Mouse (Mus musculus) c-Kit-positive CD71-positive TER-119-positive erythroid progenitor cells, embryonic 14.5 days (primary cell): ENCODE measurements around the gene Shc1.

Source experiments
- DNase-seq: peaks from one replicate; pipeline ENCODE4 v3.0.0-alpha.2; 2013; ENCODE audit warnings: low spot score

Shc1 gene

DNA sequence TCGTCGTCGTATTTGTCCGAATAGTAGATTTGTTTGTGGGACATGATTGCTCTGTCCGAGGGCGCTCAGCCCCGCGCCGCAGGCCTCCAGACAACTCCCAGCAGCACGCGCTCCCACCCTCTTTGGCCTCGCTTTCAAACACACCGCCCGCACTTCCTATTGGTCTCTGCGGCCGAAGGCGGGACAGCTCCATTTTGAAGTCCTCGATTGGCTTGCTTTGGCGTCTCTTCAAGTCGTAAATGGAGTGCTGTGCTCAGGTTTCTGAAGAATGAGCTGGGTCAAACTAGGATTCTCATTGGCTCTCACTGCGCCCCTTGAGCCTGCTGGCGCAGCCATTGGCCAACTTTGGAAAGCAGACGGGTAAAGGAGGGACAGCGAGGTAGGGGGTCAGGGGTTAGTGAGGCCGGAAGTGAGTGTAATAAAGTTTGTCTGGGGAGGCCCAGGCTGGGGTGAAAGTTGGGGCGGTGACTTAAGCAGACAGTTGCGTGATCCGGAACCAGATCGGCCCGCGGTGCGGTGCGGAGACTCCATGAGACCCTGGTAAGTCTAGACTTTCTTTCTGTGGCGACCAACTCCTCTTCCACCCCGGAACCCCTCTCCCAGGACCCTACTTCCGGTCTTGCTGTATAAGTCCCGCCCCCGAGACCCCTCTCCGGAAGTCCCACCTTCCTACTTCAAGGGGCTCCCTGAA lies at the start of gene Shc1, which contains the start of gene Cks1b:
Gene Shc1, plus strand, starts transcription at position 274 of the 691 bp plus-strand sequence.
Gene Cks1b, minus strand, starts transcription at position 214 of the 691 bp plus-strand sequence.
- peak; percentile 95 for DNase-seq

DNA sequence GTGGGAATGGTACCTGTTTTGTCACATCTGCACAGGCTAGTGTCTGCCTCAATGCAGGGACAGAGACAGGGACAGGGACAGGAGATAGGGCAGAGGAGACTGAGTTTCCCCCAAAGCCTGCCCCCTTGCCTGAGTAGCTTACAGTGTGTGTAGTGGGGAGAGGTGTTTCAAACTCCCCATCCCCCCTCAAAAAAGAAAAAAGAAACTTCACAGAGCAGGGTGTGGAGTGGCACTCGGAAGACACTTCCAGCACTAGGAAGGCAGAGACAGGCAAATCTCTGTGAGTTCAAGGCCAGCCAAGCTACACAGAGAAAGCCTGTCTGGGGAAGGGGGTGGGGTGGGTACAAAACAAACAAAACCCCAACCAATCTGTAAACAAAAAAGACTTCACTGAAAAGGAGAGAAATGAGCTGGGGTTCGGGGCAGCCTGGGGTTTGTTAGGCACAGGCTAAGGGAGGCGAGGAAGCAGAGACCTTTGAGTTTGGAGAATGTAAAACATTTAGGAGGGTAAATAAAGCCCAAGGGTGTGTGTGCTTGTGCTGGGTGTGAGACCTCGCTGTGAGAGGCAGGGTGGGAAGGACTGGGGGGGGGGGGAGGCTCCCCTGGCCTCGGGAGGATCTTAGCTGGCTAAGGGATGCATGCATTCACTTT lies 44.5 kb upstream of the Shc1 start:
- DNase-seq: no peak

DNA sequence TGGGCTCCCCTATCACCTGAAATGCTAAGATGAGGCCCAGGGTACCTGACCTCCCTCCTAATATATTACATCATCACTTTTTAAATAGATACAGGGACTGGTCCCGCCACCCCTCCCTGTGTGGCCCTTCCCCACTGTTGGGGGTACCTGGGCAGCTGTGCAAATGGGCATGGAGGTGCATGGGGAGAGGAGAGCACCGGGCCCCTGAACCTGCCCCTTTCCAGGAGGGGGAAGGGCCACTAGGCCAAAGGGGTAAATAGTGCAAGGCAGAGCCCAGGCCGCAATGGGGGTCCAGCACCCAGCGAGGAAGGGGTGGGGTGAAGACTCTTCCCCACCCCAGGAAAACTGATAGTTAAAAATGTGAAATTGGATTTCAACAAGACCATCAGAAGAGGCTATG lies 40.4 kb upstream of the Shc1 start:
- no peak for DNase-seq

DNA sequence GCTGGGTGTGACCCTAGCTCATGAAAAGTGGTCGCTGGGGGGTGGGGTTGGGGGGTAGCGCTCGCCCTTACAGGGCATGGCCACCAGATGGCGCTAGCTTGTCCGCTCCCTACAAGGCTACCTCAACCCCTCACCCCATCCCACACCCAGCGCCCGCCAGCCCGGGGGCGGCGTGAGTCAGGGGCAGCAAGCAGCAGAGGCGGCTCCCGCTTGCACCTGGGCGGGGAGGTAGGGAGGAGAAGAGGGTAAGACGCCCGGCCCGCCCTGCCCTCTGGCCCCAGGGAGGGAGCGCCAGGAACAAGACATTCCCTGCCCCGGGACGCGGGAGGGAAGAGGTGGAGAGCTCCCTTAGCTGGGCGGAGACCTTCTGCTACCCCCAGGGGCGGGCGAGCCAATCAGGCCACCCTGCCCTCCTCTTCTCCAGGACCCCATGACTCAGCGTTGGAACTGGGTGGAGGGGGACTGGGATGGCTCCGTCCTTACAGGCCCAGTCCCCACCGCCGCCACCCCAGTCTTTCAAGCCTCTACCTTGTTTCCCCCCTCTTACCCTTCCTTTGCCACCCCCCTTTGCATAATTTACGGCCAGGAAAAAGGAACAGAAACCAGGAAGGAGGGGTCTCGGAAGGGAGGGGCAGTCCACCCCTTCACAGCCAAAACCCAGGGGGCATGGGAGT lies 39.7 kb upstream of the Shc1 start:
- no peak for DNase-seq

DNA sequence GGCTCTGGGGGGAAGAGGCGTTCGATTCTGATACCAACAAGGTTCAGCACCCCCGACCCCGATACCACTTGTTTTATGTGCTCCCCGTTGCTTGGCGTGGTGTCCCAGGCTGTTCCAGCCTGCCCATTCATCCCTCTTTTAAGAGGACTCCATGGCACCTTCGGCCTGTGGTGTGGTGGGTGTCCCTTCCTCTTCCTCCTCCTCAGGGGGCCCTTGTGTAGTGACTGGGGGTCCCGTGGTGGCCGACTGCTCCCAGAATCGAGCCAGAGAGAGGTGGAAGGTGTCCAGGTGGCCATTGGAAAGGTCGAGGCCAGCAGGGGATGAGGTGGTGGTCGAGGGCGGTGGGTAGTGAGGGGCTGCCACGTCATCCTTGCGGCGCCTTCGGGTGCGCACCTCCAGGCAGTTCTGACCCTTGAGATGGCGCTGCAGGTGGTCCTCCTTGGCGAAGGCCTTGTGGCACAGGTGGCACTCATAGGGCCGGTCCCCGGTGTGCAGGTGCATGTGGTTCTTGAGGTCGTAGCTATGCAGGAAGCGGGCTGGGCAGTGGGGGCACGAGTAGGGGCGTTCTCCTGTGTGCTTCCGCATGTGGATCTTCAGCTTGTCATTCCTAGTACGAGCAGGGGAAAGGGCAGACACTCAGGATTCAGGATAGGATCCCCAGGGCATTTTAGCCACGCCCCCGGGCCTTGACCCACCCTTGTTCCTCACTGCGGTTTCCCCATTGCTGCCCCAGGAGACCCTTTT lies 38.7 kb upstream of the Shc1 start:
- no peak for DNase-seq

DNA sequence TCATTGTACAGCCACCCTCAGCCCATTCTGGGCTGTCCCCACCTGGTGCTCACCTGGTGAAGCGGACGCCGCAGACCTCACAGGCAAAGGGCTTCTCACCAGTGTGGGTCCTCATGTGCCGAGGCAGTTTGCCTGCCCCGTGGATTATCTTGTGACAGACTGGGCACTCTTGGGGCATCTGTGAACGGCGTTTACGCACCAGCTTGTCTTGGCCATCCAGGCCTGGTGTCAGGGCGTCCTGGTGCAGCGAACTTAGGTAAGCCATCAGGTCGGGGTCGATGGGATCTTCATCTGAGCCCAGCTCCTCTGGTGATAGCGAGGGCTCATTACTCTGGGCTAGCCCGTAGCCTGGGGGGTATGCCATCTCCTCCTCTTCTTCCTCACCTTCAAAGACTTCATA lies 38.0 kb upstream of the Shc1 start:
- no peak for DNase-seq

DNA sequence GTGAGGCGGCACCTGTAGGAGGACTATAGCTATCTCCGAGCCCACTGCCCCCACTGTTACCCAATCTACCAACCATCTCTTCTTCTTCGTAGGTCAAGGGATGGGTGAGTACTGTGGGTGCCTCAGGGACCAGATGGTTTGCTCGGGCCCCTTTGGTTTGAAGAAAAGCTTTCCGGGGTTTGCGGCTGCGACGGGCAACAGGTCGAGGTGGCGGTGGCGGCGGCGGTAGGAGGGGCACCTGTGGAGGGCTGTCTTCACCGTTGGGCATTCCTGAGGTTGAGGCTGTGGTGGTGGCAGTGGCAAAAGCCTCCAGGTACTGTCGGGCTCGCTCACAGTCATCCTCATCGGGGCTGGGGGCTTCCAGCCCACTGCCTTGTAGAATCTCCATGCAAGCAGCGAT lies 37.5 kb upstream of the Shc1 start:
- no peak for DNase-seq

DNA sequence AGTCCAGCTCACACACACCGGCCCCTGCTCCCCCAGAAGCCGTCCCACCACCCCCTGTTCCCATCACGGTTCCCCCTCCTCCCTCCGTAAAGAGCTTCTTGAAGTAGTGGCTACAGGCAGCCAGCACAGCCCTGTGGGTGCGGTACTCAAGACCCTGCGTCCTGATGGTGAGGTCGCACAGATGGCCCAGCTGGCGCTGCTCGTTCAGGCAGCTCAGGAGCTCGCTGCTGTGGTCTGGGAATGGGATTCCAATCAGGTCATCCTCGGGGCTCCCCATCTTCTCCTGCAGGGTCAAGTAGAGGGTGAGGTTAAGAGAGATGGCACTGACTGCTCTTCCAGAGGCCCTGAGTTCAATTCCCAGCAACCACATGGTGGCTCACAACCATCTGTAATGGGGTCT lies 37.0 kb upstream of the Shc1 start:
- no peak for DNase-seq

DNA sequence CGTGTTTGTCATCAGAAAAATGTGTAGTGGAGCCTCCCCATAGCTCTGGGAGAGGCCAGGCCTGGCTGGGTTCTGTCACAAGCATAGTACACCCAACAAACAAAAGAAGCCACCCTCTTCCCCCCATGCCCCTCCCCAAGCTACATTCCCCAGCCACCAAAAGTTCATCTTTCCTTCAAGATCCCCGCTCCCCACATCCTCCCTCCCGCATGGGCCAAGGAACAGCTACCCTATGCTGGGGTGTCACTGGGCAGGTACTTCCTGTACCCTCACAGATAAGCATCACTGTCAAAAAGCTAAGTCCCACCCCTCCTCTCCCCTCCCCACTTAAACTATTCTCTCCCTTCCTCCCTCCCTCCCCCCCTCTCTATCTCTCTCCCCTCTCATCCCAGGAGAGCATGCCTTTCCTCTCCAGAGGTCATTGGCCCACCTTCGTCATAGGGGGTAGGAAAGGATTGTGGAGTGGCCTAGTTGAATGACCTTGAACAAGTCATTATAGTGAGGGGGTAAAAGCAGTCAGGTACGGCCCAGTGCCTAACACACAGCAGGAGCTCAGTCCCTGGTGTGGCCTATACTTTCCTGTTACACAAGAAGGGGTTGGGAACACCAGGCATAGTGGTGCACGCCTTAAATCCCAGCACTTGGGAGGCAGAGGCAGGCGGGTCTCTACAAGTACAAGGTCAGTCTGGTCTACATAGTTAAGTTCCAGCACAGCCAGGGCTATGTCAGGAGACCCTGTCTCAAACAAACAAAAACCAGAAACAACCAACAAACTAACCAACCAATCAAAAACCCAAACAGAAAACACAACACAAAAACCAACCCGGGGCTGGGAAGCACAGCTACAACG lies 36.0 kb upstream of the Shc1 start:
- no peak for DNase-seq

DNA sequence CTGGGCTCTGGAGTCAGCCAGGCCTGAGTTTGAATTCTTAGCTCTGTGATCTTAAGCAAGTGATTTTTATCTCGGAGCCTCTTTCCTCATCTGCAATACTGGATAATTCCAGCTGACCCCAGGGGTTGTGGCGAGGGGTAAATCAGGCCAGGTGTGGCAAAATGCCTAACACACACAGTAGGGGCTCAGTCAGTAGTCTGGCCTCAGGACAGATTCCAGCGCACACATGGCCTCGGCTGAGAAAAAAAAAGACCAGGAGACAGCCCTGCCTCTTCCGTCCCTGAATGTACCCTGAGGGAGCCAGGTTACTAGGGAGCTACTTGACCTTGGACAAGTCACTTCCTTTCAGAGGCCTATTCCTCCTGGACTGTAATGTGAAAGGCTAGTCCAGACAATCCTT lies 35.3 kb upstream of the Shc1 start:
- DNase-seq: no peak

DNA sequence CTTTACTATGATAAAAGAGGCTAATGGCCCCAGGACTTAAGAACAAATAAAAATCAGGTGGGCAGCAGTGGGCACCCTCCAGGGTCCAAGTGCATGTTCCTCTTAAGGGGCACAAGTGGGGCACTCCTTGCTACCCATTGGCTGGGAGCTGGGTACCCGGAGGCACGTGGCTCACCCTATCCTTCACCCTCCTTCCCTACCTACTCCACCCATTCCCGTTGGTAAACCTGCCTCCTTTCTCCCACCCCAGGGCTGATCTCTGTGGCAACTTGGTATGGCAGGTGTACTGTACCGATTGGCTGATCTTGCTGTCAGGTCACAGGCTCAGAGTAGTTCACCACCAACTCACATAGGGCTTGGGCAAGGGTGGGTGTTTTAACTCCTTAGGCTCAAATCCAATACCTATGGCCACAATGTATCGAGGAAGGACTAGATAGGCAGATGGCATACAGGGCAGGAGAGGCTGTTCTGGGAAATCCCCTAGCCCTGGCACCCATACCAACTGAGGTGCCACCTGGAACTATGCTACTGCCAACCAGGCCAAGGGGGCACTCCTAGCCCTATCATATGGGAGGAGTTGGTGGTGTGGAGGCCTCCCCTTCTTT lies 34.5 kb upstream of the Shc1 start:
- DNase-seq: no peak

DNA sequence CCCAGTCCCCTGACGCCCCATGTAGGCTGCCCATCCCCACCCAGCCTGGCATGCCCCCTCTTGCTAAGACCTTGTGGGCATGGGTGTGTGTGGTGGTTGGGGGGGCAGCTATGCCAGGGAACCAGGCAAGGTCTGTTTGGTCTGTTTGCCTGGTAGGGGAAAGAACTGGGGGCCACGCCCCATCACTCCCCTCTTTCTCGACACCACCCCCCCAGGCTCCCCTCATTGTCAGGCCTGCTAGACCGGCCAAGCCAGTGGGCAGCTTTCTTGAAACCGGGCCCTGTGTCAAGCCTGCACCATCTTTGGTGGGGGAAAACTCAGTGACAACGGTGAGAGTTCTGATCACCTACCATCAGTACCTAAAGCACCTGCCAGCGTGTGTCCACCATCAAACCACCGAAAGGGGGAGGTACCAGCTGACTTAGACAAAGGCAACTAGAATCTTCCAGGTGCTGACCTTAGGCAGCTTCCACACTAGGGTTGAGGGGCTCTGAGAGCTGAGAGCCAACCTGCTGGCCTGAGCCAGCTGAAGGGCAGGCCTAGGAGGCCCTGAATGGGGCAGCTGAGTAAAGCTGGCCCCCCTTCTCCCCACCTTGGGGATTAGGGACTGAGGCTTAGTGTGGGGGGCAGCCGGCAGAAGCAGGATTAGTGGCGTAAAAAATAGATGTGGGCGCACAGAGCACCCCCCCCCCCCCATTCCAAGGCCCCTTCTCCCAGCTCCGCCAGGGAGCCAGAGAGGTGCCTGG lies 33.7 kb upstream of the Shc1 start:
- DNase-seq: no peak

DNA sequence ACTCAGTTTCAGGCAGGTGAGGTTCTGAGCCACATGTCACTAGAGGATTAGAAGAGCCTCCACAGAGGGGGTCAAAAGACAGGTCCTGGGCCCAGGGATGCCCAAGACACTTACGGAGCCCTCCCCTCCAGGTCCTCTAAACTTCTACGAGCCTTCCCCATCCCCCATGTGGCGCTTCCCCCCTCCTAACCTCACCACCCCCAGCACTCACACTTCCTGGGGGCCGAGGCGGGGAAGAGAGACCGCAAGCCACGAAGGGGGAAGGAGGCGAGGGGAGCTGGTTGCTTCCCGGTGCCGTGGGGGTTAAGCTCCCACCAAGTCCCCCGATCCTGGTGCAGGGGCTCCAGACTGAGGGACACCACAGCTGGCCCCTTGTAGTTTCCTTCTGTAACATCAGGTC lies 32.8 kb upstream of the Shc1 start:
- no peak for DNase-seq

DNA sequence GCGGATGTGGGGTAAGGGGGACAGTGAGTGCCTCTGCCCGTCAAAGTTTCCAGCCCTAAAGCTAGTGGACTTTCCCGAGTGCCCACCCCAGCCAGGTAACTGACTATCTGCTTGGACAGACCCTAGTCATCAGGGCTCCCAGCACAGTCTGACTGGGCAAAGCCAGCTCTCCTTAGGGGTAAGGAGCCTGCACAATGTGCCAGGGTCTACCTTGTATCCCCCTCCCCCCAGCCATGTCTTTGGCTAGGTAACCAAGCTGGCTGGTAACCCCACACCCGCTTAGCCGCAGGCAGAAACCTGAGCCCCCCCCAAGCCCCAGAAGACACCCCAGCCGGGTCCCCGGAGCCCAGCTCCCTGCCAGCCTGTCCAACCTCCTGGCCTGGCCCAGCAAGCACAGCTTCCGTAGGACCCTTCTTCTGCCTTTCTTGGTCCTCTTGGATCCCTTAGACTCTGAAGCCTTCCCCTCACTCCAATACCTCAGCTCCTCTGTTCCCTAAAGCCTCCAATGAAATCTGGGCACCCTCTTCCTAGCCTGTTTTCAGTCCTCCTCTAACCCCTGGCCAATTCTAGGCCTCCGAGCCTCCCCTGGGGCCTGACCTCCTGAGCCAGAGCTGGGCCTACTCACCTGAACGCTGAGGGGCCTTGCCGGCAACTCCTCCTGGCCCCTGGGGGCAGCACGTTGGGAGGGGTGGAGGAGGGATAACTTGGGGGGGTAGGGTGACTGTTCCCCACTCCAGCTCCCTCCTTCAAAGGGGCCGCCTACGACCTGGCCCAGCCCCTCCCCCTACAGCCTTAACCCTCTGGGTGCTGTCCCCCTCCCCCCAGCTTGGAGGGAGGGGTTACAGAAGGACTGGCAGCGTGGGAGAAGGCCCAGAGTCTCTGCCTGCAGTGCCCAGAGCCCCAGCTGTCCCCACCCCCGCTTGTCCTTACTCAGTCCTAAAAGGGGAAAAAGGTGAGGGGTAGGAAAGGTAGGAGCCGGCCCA lies 31.5 kb upstream of the Shc1 start:
- no peak for DNase-seq

DNA sequence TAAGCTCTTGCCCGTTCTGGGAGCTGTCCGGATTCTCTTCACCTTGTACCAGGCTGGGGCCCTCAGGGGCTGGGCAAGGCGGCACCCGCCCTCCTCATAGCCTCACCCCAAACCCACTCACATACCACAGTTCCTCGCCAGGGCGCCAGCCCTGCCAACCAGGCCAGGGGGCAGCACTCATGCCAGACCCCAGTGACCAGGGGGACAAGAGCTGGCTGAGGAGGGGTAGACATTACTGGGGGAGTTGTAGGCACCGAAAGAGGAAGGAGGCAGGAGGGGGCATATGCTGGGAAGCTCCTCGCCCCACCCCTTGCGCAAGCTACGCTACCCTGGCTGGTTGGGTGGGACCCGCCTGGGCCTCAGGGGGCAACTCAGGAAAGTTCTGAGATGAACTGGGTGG lies 30.6 kb upstream of the Shc1 start:
- DNase-seq: no peak

DNA sequence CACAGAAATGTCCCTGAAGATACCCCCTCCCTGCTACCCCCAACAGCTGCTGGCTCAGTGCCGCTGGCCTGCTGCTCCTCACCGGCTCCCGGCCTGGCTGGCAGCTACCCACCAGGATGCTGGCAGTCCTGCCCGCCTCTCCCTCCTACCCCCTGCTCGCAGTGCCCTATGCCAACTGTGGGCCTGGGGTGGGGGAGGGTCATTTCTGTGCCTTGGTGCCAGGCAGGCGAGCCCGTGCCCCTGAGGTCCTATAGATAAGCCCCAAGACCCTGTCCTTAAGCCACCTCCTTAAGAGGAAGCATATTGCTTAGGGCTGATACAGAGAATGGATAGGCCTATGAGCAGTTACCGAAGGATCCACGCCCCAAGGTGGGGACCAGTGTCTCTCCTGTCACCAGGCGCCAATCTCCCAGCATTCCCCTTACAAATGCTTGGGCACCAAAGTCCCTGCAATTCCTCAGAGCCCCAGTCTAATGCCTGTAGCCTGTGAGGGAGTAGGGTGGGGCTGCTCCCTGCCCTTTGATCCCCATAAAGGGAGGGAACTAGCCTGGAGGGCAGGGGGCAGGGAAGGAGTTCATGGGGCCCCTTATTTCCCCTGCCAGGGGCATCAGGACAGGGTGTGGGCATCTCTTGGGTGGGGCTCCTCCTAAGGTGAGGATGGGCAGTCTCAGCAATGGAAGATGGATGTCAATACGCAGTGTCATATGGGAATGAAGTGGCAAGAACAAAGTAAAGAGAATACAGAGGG lies 29.9 kb upstream of the Shc1 start:
- no peak for DNase-seq

DNA sequence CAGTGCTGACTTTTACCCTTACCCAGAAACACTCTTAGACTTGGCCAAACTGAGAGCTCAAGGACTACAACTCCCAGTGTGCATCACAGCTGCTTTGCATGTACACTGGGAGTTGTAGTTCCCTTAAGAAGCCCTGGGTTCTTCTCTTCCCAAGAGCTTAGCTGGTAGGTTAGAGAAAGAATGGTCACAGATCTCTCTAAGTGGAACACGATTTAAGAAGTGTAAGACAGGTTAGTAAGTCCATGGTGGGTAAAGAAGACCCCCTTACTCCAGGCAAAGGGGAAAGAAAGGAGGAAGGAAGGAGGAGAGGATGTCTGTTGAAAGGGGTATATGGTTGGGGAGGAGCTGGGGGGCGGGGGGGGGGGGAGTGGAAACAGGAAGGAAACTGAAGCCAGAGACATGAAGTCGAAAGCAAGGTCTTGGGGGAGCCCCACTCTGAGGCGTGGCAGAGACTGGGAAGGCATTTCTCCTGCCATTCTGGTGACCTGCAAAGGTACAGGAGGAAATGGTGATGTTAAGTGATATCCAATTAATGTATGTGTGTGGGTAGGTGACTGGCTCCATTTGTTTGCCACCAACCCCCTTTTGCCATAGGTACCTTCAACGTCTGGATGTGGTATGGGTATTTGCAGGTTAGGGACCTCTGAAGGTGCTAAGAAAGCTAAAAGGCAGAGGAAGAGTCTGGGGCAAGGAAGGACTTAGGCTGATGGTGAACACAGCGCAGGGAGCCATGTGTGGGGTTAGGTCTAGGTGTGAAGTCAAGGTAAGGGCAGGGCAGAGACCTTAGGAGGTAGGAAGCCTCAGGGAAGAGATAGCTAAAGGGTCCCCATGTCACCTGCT lies 29.1 kb upstream of the Shc1 start:
- DNase-seq: no peak

DNA sequence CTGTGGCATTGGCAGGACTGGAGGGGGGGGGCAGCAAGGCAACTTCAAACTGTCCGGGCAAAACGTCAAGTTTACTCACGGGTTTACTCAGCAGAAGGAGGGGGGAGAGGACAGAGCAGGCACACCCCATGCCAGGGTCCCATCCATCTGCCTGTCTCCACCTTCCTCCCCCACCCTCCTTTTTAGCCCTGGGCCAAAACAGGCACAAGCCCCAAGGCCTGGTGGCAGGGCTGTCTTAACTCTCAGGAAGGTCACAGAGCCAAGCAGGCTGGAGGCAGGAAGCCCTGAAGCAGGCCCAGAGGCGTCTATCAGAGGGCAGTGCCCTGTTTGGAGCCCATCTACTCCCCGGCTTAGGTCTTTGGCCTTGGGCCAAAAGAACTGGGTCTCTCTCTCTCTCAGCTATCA lies 28.1 kb upstream of the Shc1 start:
- no peak for DNase-seq
